Mouse (Mus musculus) forelimb bud, embryonic 11.5 days (tissue): Measurements from ENCODE around the gene Abcg5.

Experiments
- DNase-seq: peaks from one replicate; pipeline ENCODE4 v3.0.0-alpha.2; 2012; ENCODE audit warnings: low read depth, low spot score

The Abcg5 gene

DNA sequence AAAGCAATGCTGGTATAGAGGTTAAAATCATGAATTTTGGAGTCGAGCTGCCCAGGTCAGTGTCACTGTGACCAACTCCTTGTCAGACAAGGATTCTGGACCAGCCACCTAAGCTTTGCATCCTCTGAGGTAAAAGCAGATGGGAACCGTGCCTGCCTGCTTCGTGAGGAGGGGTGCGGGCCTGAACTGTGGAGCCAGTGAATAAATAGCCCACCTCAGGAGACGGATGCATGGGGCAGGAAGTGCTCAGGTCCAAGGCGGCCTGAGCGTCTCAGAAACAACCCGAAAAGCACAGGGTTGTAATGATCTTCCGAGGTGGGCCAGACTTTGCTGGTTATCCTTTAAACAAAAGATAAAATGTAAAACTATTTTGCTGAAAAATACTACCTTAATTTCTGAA, 37.7 kb downstream of the Abcg5 start:
- no peak for DNase-seq

DNA sequence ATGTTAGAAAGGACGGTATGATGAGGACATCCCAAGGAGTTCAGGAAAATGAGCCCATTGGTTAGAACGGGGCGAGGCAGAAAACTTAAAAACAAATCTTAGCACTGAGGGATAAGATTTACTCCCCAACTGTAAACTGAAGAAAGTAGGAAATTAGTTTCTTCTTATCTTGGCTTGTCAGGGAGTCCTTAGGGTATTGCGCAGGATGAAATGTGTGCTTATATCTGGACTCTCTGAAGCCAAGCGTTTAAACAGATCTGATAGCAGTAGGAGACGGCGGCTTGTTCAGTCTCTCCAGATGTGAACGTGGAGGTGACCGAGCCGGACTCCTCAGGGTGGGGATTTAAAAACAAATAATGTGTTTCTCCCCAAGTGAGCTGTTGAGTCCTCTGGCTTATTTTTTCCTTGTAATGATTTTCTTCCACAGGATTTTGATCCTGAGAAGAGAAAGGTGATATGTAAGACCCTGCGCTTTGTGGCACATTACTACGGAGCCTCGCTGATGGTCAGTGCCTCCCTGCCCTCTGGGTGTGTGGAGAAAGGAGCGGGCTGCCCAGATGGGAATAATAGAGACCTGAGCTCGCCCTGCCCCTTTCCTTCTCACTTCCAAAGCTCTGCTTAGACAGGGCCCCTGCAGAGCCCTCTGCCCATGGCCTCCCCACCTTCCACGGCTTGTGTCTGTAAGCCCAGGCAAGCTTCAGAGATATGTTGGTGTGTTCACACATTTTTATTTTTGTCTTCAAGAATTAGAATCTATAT, 38.3 kb downstream of the Abcg5 start:
- no peak for DNase-seq

DNA sequence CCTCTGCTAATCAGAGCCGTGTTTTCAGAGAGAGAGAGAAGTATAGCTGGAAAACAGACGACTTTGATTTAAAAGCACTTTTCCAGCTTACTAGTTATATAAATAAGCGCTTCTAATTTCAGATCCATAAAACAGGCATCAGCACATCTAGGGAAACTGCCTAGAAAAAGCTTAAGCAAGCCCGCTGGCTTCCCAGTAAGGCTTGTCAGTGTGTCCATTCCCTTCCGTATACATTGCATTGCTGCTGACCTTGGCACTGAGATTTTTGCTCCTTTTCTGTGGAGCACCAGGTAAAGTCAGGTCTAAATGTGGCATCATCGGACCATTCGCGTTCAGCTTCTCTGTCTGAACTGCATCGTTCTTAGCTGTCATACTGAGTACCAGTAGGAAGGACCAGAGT, 40.5 kb downstream of the Abcg5 start:
- DNase-seq = no peak

DNA sequence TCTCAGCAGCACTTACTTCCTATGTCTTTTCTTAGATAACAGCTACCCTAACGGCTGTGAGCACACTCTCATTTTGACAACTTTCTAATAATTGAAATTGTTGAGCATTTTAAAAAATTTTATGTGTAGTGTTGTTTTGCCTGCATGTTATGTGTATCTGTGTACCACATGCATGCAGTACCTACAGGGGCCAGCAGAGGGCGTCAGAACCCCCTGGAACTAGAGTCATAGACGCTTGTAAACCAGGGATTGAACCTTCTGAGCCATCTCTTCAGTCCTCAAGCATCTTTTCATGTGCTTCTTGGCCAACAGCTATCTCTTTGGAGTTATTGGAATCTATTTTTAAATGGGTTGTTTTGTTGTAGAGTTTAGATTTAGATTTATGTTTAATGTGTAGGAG, 40.9 kb downstream of the Abcg5 start:
- DNase-seq = no peak

DNA sequence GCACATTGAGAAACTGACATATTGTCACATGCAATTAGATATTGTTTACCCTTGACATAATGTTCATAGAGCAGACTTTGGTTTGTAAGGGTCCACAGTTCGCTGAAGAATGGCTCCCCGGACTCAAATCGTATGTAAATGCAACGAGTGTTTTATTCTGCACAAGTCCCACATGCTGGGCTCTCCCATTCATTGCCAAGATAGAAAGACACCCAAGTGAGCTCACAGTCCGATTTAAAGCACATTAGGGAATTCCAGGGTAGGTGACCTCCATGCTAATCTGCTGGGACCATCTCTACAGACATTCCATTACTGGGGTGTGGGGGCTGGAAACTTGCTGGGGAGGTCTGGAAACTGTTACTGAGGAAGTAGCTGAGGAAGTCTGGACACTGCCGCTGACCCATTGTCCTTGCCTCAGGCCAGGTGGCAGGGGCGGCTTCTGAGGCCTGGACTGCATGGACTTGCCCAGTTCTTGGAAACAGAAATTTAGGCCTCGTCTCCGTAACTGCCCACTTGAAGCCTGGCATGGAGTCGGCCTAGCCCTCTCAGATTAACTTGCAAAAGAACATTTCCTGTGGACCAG, 42.9 kb downstream of the Abcg5 start:
- no peak for DNase-seq

DNA sequence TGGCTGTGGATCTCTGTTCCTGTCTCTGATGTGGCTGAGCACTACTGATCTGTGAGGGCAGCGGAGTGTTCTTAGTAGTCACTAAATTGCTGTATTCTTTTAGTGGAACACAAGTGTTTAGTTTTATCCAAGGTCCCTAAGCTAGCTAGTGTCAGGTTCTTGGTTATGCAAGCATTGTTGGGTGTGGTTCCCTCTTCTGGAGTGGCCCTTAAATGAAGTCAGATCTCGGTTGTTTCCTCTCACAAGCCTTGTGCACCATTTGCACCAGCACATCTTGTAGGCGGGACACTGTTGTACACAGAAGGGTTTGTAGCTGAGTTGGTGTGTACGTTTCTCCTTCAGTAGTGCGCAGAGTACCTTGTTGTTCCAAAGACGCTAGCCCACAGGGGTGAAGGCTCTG, 44.8 kb downstream of the Abcg5 start:
- no peak for DNase-seq

DNA sequence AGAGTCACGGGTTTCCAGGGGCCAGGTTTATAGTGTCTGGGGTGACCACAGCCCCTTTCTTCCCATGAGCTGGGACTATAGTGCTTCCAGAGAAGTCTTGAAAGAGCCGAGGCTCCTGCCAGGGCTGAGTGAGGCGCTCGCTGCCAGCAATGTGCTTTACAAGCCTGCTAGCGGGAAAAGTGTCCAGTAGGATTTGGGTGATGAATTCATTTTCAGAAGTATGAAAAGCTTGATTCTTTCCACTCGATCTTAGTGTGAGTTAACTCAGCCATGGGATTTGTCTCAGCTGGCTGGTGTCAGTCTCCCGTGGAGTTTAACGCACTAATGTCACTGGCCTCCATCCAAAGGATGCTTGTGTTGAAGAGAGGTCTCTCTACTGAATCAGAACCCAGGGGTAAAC, 46.5 kb downstream of the Abcg5 start:
- DNase-seq = no peak

DNA sequence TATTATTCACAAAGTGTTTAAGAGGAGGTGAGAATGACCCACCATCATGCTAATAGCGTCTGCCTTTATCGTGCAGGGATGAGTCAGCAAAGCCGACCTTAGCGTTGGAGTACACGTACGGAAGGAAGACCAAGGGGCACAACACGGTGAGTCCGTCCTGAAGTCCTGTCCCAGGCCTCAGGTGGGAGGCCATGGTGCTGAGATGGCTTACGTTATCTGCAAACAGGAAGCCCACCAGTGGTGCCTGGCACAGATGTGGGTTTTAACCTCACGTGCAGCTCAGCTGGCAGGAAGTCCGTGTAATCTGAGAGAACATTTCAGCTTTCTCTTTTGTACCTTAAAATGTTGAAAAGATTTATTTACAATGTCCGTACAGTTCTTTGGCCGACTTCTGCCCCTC, 49.4 kb downstream of the Abcg5 start:
- DNase-seq = no peak

DNA sequence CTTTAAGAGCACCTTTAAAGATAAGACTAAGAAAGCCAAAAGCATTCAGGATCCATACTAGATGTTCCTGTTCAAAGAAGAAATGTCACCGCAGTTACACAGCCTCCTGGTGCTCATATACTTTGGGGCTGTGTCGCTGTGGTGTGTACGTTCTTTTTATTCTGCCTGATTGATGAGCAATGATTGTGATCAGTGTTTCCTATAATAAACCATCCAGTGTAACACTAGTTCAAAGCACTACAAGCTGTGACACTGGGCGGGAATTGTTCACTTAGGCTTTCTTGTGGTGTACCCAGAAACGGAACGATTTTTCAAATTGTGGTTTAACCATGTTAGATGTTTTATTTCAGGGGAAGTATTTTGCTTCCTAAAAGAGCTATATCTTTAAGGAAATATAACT, 51.0 kb downstream of the Abcg5 start:
- no peak for DNase-seq

DNA sequence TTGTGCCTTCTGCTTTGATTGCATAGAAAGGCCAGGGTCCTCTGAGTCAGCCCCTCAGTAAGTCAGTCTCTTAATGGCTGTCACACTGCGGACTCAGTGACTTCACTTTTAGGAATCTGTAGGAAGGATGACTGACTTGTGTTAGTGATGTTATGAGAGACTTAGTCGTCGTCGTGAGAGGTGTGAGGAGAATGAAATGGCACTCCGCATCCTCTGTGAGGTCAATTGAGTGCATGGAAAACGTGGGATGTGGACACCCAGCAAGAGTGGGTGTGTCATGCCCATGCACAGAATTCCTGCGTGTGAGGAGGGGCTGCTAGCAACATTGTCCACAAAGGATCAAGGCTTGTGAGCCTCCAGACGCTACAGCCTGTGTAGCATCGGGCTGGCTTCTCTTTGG, 54.2 kb downstream of the Abcg5 start:
- no peak for DNase-seq

DNA sequence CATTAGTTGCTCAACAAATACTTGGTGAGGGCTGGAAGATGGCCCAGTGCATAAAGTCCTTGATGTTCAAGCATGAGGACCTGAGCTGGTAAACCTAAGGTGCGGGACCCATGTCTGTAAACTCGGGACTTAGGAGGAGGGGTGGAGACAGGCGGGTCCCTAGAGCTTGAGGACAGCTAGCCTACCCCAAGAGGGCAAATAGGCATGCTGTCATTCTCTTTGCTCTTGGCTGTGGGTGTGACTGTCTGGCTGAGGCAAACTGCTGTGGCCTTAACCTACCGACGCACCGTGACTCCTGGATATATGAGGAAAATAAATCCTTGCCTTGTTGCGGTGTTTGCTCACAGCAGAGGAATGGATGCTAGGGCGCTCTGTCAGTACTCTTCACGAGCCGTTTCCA, 55.1 kb downstream of the Abcg5 start:
- no peak for DNase-seq

DNA sequence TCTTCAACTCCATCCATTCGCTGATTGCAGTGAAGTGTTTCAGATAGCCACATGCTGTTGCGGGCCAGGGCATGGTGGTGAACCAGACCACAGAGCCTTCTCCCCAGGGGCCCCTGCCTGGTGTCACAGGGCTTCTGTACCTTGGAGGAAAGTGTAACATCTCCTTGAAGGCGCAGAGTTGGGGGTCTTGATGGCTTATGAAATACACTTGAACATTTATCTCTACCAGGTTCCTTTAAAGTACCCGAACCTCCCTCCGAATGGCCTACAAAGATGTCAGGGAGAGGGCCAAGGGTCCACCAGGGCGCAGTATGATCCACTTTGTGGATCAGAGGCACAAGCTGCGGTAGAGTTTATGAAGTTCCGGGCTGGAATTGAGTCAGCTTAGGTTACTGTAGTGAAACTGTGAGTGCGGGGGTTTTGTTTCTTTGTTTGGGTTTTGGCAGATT, 55.9 kb downstream of the Abcg5 start:
- DNase-seq = no peak

DNA sequence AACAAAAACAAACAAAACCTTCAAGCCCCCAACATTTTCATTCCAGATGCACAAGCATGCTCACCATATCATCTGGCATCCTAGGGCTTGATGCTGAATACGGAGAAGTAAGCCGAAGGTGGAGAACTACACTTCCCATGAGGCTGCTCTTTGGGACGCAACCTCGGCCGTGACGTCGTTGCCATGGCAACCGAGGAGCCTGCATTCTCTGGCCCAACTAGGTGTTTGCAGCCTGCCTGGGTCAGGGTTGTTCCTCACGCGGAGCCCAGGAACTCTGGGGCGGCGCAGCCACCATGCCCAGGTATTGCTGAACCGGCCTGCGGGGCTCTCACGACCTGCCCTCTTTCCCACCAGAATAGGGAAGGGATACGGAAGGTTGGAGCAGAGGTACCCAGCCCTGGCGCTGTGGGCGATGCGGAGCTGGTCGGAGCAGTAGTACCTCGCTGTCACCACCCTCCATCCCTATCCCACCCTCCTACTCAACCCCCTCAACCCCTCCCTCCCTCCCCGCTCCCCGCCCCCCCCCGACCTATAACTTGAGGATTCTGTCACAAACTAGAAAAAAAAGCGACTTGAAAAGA, 56.4 kb downstream of the Abcg5 start, which contains the start of gene Dync2li1:
Gene Dync2li1, plus strand, starts transcription at position 221 of the 581 bp plus-strand sequence.
- DNase-seq = peak; percentile 98

DNA sequence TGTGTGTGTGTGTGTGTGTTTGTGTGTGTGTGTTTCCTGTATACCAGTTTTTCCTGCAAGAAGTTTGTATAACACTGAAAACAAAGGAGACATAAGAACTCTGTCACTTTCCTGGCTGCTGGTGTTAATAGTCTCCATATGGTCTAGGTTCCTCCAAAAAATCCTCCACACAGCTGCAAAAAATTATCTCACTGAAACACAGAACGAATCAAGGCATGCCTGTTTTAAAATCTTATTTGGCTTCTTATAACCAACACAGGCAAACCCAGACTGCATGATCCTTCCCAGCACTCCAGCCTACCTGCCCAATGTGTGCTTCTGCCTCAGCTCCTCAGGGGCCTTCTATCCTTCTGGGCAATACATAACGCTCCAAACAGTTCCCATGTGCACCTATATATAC, 59.9 kb downstream of the Abcg5 start:
- DNase-seq = peak; percentile 77

DNA sequence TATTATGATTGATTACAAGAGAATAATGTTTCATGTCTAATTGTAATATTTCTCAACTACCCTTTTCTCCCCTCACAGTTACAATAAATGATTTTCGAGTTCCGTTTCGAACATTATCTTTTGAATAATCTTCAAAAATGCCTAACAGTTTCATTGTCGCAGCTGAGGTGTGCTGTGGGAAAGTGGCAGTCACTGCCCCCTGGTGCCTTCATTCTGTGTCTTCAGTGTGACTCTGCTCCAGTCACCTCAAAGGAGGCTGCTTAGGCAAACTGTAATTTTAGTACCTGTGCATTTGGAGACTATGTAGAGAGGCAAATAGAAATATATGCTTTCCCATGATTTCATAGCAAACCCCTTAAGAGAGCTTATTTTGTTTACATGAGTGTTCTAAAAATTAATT, 60.8 kb downstream of the Abcg5 start:
- DNase-seq = no peak

DNA sequence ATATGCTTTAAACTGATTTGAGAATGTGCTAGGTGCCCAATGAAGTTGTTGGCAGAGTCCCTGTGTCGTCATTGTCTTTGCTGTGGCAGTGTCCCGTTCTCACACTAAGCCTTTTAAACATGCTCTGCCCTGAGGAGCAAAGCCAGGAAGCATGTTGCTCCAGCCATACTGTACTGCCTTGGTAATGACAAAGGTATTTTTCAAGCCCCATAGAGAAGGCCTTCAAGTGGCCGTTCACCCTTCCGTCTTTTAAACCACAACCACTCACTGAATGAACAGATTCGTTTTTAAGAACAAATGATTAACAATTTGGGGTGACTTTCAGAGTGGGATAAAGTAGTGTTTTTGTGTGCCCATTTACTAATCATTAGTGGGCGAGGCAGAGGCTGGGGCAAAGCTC, 61.6 kb downstream of the Abcg5 start:
- DNase-seq = no peak

DNA sequence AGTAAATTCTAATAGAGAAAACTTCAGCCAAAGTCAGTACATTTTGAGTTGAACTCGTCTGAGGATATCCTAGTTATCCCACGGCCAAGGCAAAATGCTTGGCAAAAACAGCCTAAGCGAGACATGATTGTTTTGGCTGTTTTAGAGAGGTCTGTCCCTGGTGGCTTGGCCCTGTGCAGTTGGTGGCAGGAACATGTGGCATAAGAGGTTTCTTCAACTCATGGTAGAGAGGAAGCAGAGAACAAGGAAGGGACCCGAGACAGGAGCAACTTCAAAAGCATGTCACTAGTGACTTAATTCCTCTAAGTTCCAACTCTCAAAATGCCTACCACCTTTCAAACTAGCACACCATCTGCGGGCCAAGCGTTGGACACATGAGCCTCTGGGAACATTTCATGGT, 62.2 kb downstream of the Abcg5 start:
- no peak for DNase-seq

DNA sequence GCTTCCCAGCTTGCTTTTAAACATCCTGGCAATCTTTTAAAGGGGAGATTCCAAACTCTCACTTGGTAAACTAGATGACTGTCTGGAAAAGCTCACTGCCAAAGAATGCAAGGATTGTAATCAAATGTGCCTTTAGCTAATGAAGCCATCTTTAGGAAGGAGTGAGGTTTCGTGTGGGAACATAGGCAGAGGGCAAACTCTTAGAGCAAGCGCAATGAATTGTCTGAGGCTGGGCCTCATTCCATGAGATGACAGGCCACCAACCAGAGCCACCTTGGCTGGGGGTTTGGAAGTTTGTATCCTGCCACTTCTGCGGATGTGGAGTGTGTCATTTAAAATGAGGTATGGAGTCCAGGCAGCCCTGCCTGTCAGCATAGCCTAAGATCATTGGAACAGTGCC, 62.7 kb downstream of the Abcg5 start:
- DNase-seq = no peak

DNA sequence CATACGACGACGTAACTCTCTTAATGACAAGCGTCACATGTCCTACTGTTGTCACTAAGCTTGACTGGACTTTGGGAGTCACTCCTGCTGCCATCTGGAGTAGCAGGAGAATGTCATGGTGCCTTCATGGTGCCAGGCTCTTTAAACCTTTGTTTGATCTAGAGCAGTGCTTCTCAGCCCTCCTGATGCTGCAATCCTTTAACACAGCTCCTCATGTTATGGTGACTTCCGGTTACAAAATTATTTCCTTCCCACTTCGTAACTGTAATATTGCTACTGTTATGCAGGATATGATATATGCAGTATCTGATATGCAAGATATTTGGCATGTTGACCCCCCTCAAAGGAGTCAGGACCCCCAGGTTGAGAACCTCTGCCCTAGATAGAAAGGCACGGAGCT, 63.7 kb downstream of the Abcg5 start:
- no peak for DNase-seq

DNA sequence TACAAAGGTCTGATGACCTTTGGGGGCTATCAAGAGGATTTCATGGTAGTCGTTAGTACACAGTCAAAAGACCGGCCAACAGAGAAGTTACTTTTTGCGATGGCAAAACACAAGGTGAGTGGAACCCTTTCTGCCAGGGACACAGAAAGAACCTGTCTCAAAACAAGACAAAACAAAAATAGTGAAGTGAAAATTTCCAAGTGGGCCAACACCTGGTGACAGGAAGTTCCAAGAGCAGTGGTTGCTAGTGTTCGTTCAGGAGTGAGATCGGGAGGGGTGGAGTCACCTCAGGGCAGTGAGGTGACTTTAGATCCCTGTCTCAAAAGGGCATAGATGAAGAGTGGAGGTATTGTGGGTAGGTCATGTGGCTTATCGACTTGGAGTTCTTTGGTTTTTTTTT, 64.9 kb downstream of the Abcg5 start:
- no peak for DNase-seq

DNA sequence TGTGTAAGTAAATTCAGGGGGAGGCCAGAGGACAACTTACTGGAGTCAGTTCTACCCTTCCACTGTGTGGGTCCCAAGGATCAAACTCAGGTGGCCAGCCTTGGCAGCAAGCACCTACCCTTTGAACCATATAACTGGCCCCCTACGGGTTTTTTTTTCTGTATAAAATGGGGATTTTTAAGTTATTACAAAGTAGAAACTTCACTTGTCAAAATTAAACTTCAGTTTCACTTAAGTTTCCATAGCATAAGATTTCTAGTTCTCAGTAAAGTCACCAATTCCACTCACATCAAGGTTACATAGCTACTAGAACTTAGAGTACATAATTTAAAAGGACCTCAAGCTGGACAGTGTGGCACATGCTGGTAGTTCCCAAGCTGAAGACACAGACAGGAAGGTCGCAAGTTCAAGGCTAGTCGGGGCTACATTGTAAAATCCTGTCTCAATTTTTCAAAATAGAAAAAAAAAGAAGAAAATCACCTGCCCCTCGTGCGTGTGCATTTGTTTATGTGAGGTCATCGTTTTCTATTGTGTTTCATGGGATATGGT, 66.2 kb downstream of the Abcg5 start:
- no peak for DNase-seq

DNA sequence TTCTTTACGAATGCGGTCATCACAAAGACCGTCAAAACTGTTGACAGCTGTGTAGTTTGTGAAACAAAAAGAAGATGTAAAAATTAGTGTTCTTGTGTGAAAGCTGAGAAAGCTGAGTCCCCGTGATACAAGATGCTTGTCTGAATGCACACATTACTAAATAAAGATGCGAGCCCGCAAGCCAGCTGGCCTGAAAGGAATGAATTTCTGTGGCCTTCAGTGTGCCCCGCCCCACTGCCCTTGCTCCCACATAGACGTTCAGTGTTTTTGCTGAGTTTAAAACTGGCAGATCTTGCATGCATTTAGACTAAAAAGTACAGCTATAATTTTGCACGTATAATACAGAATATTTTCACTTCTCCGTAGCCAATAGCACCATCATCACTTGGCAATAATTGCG, 67.0 kb downstream of the Abcg5 start:
- DNase-seq = no peak

DNA sequence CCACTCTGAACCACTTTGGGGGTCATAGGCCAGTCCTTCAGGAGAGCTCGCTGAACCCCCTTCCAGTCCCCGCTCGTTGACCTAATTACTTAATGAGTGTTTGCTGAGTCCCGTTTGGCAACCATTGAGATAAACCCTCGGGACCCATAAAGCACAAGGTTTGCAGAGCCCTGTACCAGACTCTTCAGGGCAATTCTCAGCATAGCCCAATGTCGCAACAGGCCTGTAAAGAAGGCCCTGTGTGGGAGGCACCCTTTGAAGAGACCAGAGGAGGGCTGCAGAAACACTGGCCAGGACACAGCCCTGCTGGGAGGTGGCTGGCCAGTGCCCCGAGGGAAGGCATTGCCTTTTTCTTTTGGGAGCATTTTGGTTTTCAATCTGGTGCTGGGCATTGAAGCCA, 70.8 kb downstream of the Abcg5 start:
- DNase-seq = no peak
